Mouse (Mus musculus): ENCODE measurements around the gene Cep131. TPM values are rescaled to one million over a fixed set of nuclear protein-coding genes. Genes with fewer than 3 reads are reported as not detected.

Gene Cep131
- polyA plus RNA-seq, 1 experiment from 2014 or later = 26.1 TPM

DNA sequence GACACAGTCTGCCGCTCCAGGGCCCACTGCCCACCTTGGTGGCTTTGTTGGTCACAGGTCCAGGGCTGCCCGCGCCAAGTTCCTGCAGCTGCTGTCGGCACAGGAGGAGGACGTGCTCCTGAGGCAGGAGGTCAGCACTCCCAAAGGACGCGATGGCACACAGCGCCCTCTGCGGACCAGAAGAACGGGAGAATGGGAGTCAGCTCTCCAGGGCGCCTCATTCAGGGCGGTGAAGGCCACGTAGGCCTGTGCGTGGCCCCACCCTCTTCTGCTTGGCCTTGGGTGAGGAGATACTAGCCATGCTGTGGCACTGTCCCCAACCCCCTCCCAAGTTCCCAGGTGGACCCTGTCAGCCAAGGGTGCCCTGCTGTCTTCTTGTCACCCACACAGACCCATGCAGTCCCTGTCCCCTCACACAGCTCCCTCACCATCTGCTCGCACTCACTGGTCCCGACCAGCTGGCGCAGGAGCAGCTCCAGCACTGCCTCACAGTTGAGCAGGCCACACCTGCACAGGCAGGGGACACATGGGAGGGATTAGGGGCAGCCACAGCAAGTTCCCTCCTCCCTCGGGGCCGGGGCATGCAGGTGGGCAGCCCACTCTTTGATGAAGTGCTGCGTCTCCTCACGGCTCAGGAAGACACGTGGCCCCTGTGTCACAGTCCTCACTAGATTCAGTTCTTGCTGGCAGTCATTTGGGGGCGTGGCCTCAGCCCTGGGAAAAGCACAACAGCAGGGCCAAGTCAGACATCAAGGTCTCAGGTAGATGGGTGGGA, 6.4 kb upstream of the Cep131 start:
- Histone ChIP-seq H3K4me2 (no peak overlapping the region), H3K4me1 (replicated peaks) (peaks cover 9% of the 10 kb centered on the region), H3K27me3 (no peaks in the 10 kb centered on the region), H3K9me3 (no peaks in the 10 kb centered on the region), H3K9ac (no peak overlapping the region), H3K27ac (replicated peaks) (no peak overlapping the region), H3K36me3 (peaks cover 63% of the 10 kb centered on the region), H3K4me3 (no peak overlapping the region)
- ATAC-seq (ENCODE audit: low read depth) = no peak
- WGBS = 82% methylated on average over 23 of the region's 23 CpGs

DNA sequence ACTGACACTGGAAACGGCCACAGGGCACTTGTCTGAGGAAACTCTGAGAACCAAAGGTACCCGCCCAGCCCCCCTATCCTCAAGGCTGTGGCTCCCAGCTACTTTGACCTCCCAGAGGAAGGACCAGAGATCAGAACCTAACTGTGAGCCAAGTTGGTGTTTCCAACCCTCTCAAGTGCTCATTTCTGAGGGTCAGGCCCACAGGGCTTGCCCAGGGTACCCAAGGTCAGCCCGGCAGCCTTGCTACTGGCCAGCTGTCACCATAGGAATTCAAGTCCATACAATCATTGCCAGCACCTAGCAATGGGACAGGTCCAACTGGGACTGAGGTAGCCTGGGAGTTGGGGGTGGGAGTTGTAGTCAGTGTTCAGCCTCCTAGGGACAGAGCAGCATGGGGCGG, 4.0 kb upstream of the Cep131 start:
- Histone ChIP-seq H3K27ac (replicated peaks) (no peak overlapping the region), H3K36me3 (peaks cover 54% of the 10 kb centered on the region), H3K4me1 (replicated peaks) (peaks cover 13% of the 10 kb centered on the region), H3K27me3 (no peaks in the 10 kb centered on the region), H3K9ac (no peak overlapping the region), H3K4me3 (no peak overlapping the region), H3K9me3 (no peaks in the 10 kb centered on the region), H3K4me2 (no peak overlapping the region)
- ATAC-seq (ENCODE audit: low read depth) = no peak
- WGBS = 95% methylated on average over 4 of the region's 4 CpGs

DNA sequence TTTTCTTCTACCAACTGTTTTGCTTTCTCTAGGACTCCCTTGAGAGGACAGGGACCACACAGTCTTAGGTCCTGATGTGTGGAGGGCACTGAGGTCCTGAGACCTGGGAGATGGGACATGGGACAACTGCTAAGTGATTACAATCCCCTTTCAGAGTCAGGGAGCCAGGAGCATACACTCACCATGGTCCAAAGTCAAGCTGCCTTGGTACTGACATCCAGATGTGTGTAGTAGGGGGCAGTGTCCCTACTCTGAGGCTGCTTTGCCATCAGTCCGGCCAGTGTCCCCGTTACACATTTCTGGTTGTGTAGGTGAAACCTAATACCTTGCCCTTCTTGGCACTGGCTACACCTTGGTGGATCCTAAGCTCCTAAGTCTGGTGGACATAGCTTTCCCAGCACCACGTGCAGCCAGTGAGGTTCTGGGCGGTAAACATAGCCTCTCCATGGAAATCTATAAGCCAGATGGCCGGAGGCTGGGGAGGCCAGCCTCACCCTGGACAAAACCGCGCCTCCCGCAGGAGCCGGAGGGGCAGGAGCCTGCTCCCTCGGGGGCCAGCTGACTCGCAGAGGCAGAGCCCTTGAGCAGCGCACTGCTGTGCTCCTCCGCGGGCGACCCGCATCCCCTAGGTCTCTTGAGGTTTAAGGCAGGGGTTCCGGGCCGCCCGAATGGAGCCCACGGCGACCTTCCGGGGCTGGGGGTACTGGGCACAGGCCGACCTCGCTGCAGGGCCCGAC, 568 bp downstream of the Cep131 start:
- H3K9me3 ChIP-seq = no peaks in the 10 kb centered on the region
- H3K4me3 ChIP-seq = peak overlapping the region; percentile 92
- H3K27me3 ChIP-seq = no peaks in the 10 kb centered on the region
- peak overlapping the region; percentile 91 for H3K27ac ChIP-seq (replicated peaks)
- peaks cover 20% of the 10 kb centered on the region for H3K4me1 ChIP-seq (replicated peaks)
- WGBS = 1% methylated on average over 25 of the region's 25 CpGs
- ATAC-seq (ENCODE audit: low read depth) = peak; percentile 74
- peak overlapping the region; percentile 97 for H3K4me2 ChIP-seq
- H3K9ac ChIP-seq = peak overlapping the region; percentile 98
- H3K36me3 ChIP-seq = peaks cover 36% of the 10 kb centered on the region

DNA sequence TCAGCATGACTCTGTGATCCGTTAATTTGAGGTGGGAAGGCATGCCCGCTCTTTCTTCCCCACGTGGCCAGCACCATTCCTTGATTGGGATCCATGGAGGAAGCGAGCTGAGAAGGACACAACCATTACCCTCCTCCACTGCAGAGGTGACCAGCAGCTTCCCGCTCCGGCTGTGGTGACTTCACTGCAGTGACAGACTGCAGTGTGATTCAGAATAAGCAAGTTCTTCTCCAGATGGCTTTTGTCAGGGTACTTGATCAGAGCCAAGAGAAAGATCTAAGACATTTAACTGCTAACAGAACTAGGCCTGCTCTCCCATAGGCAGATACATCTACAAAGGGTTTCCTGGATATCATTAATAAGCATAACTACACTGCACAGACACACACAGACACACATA, 6.3 kb downstream of the Cep131 start:
- no peak for ATAC-seq (ENCODE audit: low read depth)
- Histone ChIP-seq H3K27ac (replicated peaks) (no peak overlapping the region), H3K4me1 (replicated peaks) (peaks cover 8% of the 10 kb centered on the region), H3K27me3 (no peaks in the 10 kb centered on the region), H3K4me3 (no peak overlapping the region), H3K9ac (no peak overlapping the region), H3K36me3 (peaks cover 79% of the 10 kb centered on the region), H3K9me3 (no peaks in the 10 kb centered on the region), H3K4me2 (no peak overlapping the region)
- WGBS = 88% methylated on average over 6 of the region's 6 CpGs

DNA sequence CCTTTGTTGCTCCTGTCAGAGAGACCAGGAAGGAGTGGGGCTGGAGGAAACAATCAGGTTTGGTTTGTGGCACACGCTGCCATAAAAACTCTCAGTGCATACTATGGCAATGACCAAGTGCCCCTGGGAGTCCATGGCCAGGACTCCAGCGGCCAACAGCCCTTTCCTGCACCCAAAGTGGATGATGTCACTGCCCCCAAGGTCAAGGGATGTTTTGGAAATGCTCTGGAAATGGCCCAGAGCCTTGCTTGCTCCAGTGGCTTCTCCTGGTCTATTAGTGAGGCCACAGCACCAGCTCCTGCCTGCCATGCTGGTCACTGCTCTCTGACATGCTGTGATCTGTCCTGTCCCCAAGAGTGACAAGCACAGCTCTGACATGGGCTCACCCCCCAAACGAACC, 10.4 kb downstream of the Cep131 start:
- Histone ChIP-seq H3K4me2 (no peak overlapping the region), H3K4me3 (no peak overlapping the region), H3K27ac (replicated peaks) (no peak overlapping the region), H3K27me3 (no peaks in the 10 kb centered on the region), H3K9ac (no peak overlapping the region), H3K9me3 (no peaks in the 10 kb centered on the region), H3K4me1 (replicated peaks) (peaks cover 12% of the 10 kb centered on the region), H3K36me3 (peaks cover 90% of the 10 kb centered on the region)
- ATAC-seq (ENCODE audit: low read depth) = no peak
- WGBS = 83% methylated on average over 3 of the region's 3 CpGs

DNA sequence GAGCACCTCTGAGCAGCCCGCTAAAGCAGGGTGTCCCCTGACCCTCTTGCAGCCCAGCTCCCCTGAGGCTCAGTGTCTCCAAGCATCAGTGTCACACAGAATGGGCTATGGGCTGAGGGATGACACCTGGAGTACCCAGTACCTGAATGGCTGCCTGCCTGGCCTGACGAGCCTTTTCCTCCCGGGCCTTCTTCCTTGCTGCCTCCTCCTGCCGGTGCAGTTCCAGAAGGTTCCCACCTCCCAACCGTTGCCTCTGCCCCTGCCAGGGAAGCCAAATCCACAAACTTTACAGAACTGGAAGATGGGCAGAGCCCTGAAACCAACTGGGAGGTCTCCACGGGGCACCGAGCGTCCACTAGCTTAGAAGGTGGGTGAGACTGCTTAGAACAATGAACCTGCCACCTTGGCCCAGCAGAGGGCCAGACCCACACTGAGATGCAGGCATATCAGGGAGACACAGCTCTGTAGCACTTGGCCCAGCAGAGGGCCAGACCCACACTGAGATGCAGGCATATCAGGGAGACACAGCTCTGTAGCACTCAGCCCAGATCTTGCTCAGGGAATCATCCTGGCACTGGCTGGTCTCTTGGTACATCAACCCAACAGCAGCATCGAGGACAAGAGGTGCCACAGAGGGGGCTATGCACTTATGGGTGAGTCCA, 13.5 kb downstream of the Cep131 start:
- no peak overlapping the region for H3K4me3 ChIP-seq
- H3K4me1 ChIP-seq (replicated peaks) = peaks cover 20% of the 10 kb centered on the region
- H3K9ac ChIP-seq = no peak overlapping the region
- WGBS = 93% methylated on average over 9 of the region's 9 CpGs
- H3K9me3 ChIP-seq = no peaks in the 10 kb centered on the region
- ATAC-seq (ENCODE audit: low read depth) = no peak
- H3K27ac ChIP-seq (replicated peaks) = no peak overlapping the region
- H3K4me2 ChIP-seq = no peak overlapping the region
- peaks cover 89% of the 10 kb centered on the region for H3K36me3 ChIP-seq
- no peaks in the 10 kb centered on the region for H3K27me3 ChIP-seq

DNA sequence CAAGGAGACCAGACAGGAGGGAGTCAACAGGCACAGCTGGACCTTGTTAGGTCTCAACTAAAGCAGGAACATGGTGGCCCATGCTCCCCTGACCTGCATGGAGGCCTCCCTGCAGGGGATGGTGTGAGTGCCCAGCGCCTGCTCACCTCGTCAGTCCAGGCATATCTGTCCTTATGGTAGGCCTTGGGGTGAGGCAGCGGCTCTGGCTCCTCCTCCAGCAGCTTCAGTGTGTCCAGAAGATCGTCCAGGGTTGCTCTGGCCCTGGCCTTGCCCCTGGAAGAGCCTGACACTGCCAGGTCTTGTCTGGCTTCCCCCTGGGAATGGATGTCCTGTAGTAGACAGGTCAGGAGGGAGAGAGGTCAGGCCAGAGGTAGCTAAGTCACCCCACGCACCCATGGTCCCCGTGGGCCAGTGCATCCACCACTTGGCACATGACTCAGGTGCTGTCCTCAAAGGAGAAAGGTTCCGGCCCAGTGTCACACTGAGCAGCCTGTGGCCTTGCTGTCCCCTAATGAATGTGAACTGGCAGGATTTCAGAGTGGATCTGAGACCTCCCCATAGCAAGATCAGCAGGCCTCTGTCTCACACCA, 14.8 kb downstream of the Cep131 start:
- Histone ChIP-seq H3K4me1 (replicated peaks) (peaks cover 20% of the 10 kb centered on the region), H3K36me3 (peaks cover 93% of the 10 kb centered on the region), H3K9ac (no peak overlapping the region), H3K9me3 (no peaks in the 10 kb centered on the region), H3K27me3 (no peaks in the 10 kb centered on the region), H3K27ac (replicated peaks) (no peak overlapping the region), H3K4me3 (no peak overlapping the region), H3K4me2 (no peak overlapping the region)
- no peak for ATAC-seq (ENCODE audit: low read depth)
- WGBS = 88% methylated on average over 7 of the region's 7 CpGs

DNA sequence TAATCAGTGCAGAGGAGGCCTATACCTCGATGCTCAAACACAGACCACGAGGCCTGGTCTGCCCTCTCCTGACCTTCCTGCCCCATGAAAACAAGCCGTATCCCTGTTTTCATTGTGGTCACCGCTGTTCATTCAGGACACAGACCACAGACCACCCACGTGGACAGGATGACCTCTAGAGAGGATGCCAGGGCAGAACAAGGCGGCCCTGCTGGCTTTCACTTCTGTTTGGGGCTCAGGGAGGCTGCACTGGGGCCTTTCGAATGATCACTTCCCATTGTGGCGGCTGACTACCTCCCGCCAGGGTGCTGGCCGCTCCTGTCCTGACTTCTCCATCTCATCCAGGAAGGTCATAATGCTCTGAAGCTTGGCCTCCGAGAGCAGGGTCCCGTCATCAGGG, 15.6 kb downstream of the Cep131 start:
- H3K4me2 ChIP-seq = no peak overlapping the region
- H3K4me1 ChIP-seq (replicated peaks) = peaks cover 20% of the 10 kb centered on the region
- H3K27ac ChIP-seq (replicated peaks) = no peak overlapping the region
- H3K27me3 ChIP-seq = no peaks in the 10 kb centered on the region
- 20% methylated on average over 12 of the region's 12 CpGs for WGBS
- no peak for ATAC-seq (ENCODE audit: low read depth)
- peaks cover 93% of the 10 kb centered on the region for H3K36me3 ChIP-seq
- H3K4me3 ChIP-seq = no peak overlapping the region
- no peaks in the 10 kb centered on the region for H3K9me3 ChIP-seq
- H3K9ac ChIP-seq = no peak overlapping the region

DNA sequence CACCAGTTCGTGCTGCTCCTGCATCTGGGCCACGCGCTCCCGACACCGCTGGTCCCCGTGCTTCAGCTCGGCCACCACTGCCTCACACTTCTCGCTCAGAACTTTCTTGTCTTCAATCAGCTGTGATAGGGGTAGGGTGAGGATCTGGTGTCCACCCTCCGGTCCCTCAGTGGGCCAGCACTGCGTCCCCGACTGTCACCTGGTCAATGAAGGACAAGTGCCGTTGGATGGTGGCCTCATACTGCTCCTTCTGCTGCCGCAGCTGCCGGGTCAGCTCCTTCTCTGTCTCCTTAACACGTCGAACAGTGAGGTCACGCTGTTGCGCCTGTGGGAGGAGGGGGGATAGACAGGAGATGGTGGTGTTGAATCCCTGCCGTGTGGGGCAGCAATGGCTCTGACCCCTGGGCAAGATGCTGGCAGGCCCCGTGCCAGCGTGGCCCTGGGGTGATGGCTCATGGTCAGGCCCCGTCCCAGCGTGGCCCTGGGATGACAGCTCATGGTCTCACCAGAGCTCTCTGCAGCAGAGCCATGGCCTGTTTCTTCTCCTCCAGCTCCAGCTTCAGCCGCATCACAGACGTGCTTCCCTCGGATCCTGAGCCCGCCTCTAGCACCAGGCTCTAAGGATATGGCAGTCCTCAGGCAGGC, 16.2 kb downstream of the Cep131 start:
- Histone ChIP-seq H3K27ac (replicated peaks) (no peak overlapping the region), H3K36me3 (peaks cover 91% of the 10 kb centered on the region), H3K4me2 (no peak overlapping the region), H3K9ac (no peak overlapping the region), H3K27me3 (no peaks in the 10 kb centered on the region), H3K4me3 (no peak overlapping the region), H3K9me3 (no peaks in the 10 kb centered on the region), H3K4me1 (replicated peaks) (peaks cover 17% of the 10 kb centered on the region)
- 83% methylated on average over 27 of the region's 27 CpGs for whole genome bisulfite sequencing
- no peak for ATAC-seq (ENCODE audit: low read depth)

DNA sequence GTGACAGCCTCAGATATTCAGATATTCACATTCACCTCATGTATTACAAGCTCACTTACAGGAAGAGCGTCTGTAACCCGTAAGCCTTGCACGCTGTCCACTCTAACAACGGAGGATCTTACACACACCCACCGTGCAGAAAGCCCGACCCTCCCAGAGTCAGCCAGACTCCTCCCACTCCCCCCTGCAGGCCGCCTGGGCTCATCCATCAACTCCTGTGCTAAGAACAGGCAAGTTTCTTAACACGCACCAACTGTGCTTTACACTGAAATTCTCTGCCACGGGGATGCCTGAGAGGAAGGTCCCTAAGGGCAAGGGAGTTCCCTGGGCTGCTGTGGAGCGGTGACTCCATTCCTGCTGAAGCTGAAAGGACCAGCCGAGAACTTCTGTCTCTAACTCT, 17.4 kb downstream of the Cep131 start:
- Histone ChIP-seq H3K9me3 (no peaks in the 10 kb centered on the region), H3K27me3 (no peaks in the 10 kb centered on the region), H3K4me1 (replicated peaks) (peaks cover 8% of the 10 kb centered on the region), H3K4me3 (no peak overlapping the region), H3K36me3 (peaks cover 91% of the 10 kb centered on the region), H3K4me2 (no peak overlapping the region), H3K27ac (replicated peaks) (no peak overlapping the region), H3K9ac (no peak overlapping the region)
- 18% methylated on average over 11 of the region's 11 CpGs for WGBS
- no peak for ATAC-seq (ENCODE audit: low read depth)

DNA sequence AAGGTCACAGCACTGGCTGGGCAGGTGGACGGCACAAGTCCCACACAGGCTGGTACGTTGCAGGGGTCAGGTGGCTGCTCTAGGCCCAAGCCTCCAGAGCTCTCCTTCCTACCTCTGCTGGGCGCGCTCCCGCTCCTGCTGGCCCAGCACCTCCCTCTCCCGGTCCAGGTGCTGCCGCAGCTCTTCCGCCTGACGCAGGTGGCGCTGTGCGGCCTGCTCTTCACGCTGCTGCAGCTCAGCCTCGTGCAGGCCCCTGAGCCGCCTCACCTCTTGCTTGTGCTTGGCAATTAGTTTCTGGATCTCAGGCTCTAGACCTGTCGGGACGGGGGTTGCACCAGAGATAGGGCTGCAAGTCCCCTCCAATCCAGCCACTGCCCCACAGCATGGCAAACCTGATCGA, 18.8 kb downstream of the Cep131 start:
- no peak for ATAC-seq (ENCODE audit: low read depth)
- H3K4me3 ChIP-seq = no peak overlapping the region
- no peaks in the 10 kb centered on the region for H3K27me3 ChIP-seq
- H3K9ac ChIP-seq = no peak overlapping the region
- H3K9me3 ChIP-seq = no peaks in the 10 kb centered on the region
- WGBS = 57% methylated on average over 17 of the region's 17 CpGs
- no peak overlapping the region for H3K4me2 ChIP-seq
- no peak overlapping the region for H3K27ac ChIP-seq (replicated peaks)
- H3K36me3 ChIP-seq = peaks cover 93% of the 10 kb centered on the region
- H3K4me1 ChIP-seq (replicated peaks) = peaks cover 8% of the 10 kb centered on the region

DNA sequence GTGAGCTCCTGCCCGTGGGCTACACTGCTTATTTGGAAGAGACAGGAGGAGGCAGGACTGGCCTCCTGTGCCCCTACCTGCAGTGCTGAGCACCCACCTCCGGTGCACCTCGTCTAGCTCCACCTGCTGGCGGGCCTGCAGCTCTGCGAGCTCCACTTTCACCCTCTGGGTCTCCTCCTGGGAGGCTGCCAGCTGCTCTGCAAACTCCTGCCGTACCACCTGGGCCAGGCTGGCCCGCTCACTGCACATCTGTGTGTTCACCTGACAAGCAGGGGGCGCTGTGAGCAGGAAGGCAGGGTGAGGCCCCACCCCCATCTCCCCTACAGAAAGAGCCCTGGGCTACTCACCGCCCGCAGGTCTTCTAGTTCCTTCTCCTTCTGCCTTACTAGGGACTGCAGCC, 21.3 kb downstream of the Cep131 start:
- peaks cover 8% of the 10 kb centered on the region for H3K4me1 ChIP-seq (replicated peaks)
- no peak overlapping the region for H3K4me3 ChIP-seq
- no peak overlapping the region for H3K4me2 ChIP-seq
- no peaks in the 10 kb centered on the region for H3K9me3 ChIP-seq
- H3K9ac ChIP-seq = no peak overlapping the region
- WGBS = 33% methylated on average over 10 of the region's 10 CpGs
- peaks cover 69% of the 10 kb centered on the region for H3K36me3 ChIP-seq
- no peak overlapping the region for H3K27ac ChIP-seq (replicated peaks)
- H3K27me3 ChIP-seq = no peaks in the 10 kb centered on the region
- no peak; the same call in 1 of the 2 replicates for ATAC-seq (ENCODE audit: low read depth)
